Mouse (Mus musculus) urinary bladder, postnatal 36 days (tissue): ENCODE results near the gene Osbpl6.

ENCODE experiments used
- DNase-seq, 2 experiments: peaks; one replicate each; pipeline ENCODE4 v3.0.0; 2022; ENCODE audit warnings: low spot score in 2 of 2, mixed read lengths in 1 of 2

Gene Osbpl6

GRCm38 (mm10) chr2:76498891-76499290 is 92.6 kb downstream of the Osbpl6 start:
- DNase-seq, result no peak

- DNase-seq, result no peak
Observed at GRCm38 (mm10) chr2:76504122-76504839, 98.0 kb downstream of the Osbpl6 start.

GRCm38 (mm10) chr2:76504989-76505388 is 98.7 kb downstream of the Osbpl6 start:
- DNase-seq, result no peak

- no peak for DNase-seq
Observed at GRCm38 (mm10) chr2:76511281-76511721, 105.0 kb downstream of the Osbpl6 start.

GRCm38 (mm10) chr2:76512133-76512532 is 105.8 kb downstream of the Osbpl6 start:
- DNase-seq, result no peak

- DNase-seq, result no peak
Observed at GRCm38 (mm10) chr2:76512888-76513287, 106.6 kb downstream of the Osbpl6 start.

GRCm38 (mm10) chr2:76513296-76513695 is 107.0 kb downstream of the Osbpl6 start:
- DNase-seq, result no peak

- no peak for DNase-seq
Observed at GRCm38 (mm10) chr2:76517471-76517870, 111.2 kb downstream of the Osbpl6 start.

GRCm38 (mm10) chr2:76518407-76519063 is 112.2 kb downstream of the Osbpl6 start:
- DNase-seq, result no peak

GRCm38 (mm10) chr2:76521585-76521984 is 115.3 kb downstream of the Osbpl6 start:
- DNase-seq, result no peak

GRCm38 (mm10) chr2:76524451-76524850 is 118.1 kb downstream of the Osbpl6 start:
- DNase-seq, result no peak

GRCm38 (mm10) chr2:76525645-76526044 is 119.3 kb downstream of the Osbpl6 start:
- DNase-seq, result no peak

GRCm38 (mm10) chr2:76532490-76533126 is 126.3 kb downstream of the Osbpl6 start:
- DNase-seq, result no peak

- no peak for DNase-seq
Observed at GRCm38 (mm10) chr2:76534932-76535331, 128.6 kb downstream of the Osbpl6 start.

- DNase-seq, result no peak
Observed at GRCm38 (mm10) chr2:76541900-76542299, 135.6 kb downstream of the Osbpl6 start.

- DNase-seq, result no peak
Observed at GRCm38 (mm10) chr2:76542921-76543320, 136.6 kb downstream of the Osbpl6 start.

- no peak for DNase-seq
Observed at GRCm38 (mm10) chr2:76545539-76545938, 139.2 kb downstream of the Osbpl6 start.

- DNase-seq, result peak; percentile 18 to 22
Observed at GRCm38 (mm10) chr2:76548171-76548570, 141.9 kb downstream of the Osbpl6 start.

- no peak for DNase-seq
Observed at GRCm38 (mm10) chr2:76548836-76549235, 142.5 kb downstream of the Osbpl6 start.

GRCm38 (mm10) chr2:76549316-76549715 is 143.0 kb downstream of the Osbpl6 start:
- DNase-seq, result no peak

GRCm38 (mm10) chr2:76555852-76556558 is 149.7 kb downstream of the Osbpl6 start:
- DNase-seq, result no peak

GRCm38 (mm10) chr2:76560146-76560545 is 153.8 kb downstream of the Osbpl6 start:
- DNase-seq, result no peak
